Mouse (Mus musculus) kidney, postnatal 36 days (tissue): ENCODE measurements around the gene Tcte1.
A peak's percentile ranks its signal among the peaks of the same experiment; 100 is the strongest.

Source experiments
- DNase-seq, 2 experiments: peaks; one replicate each; pipeline ENCODE4 v3.0.0; 2021 to 2022; ENCODE audit warnings: mixed read lengths in 2 of 2

Tcte1 gene

DNA sequence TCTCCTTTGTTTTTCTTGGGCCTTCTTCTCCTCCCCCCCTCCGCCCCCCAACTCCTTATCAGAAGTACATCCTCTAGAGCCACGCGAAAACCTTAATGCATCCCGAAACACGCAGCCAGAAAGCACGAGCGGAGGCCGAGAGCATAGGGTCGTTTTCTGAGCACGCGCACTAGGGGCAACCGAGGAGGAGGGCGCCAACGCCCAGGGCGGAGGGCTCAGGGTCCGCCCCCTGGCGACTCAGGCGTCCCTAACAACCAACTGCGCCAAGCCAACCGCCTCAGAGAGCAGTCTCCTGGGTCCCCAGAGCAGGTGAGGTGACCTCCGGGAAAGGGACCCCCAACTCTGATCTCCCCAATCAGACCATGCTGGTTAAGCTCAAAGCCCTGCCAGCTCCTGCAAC is at the start of gene Tcte1:
TSS of gene Tcte1 (plus strand) at position 172 of the 400 bp plus-strand sequence.
- no peak for DNase-seq

DNA sequence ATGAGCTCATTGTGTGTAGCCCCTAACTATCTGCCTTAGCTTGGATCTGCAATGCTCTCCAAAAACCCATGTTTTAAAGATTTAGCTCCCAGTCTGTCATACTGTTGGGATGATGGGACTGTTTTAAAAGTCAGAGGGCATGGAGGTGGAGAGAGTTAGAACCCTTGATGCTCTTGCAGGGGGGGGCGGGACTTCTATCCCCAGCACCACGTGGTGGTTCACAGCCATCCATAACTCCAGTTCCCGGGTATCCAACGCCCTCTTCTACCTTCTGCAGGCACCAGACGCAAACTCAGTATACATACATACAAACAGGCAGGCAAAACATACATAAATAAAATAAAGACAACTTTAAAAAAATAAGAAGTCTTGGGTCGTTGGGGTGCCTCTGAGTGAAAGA is 49.6 kb upstream of the Tcte1 start:
- no peak for DNase-seq

GRCm38 (mm10) chr17:45474146-45474545 is 49.1 kb upstream of the Tcte1 start:
- DNase-seq: no peak

DNA sequence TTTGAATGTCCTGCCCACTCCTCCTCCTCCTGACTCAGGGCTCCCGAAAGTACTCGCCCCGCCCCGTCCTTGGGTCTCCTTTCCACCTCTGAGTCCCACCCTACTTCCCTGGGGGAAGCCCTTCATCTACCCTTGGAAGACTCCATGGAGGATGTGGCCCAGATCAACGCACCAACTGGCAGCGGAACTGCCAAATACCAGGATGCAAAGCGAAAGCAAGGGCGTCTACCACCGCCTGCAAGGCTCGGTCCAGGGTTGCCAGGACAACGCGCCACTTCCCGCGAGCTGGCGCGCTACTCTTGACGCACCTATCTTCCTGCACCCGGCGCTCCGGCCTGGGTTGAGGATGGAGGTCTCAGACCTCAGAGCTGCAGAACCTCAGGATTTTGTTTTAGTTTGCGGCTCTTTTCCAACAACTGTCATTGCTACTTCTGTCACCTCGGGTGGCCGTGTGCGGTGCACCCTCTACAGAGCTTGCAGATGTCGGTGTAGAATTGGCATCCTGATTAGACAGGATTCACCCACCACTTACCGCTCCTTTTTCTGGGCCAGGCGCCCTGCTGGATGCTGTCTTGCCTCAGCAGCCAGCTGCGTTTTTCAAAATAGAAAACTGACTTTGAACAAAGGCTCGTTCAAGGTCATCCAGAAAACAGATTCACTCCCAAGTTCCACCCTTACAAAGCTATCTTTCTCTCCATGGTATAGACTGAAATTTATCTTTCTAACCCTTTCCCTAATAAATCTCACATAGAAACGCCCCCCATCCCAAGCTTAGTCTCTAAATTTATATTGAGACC is 48.4 kb upstream of the Tcte1 start, which contains the start of gene Spats1:
TSS of gene Spats1 (minus strand) at position 747 of the 797 bp plus-strand sequence.
- DNase-seq: peak; percentile 46 to 70

- DNase-seq: peak; percentile 62 to 88
Measured at GRCm38 (mm10) chr17:45478234-45478825, 44.9 kb upstream of the Tcte1 start.

- peak in 1 of 2 experiments; percentile 35 for DNase-seq
Measured at GRCm38 (mm10) chr17:45480429-45480828, 42.8 kb upstream of the Tcte1 start.

DNA sequence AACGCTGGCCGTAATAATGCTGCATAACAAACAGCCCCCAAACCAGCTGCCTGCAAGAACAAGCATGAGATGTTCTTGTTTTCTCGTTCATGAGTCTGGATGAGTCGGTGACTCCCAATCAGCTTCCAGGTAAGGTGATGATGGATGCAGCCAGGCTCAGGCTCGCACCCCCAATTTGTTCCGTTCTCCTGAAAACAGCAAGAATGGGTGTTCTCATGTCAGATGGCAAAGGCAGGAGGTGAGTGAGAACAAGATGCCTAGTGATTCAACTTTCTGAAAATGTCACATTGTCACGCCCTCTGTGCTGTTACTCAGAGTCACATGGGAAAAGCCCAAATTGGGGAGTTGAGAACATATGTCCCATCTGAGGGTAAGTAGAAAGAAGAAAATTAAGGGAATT is 37.7 kb upstream of the Tcte1 start:
- DNase-seq: no peak

DNA sequence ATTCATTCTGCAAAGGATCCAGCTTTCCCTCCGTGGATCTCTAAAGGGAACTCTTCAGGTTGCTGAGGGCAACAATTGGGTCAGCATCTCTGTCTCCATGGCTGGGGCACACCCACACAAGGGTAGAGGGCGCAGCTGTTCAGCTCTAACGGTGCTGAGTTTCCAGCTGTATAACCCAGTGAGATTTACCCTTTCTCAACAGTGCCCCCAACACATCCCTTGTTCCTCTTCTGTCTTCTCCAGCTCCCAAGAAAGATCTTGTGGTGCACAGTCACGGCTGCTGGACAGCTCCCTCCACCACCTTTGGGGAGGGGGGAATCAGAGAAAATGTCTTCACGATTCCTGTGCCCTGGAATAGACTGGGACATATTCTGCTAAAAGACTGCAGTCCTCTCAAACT is 36.0 kb upstream of the Tcte1 start:
- DNase-seq: no peak

- DNase-seq: no peak
Measured at GRCm38 (mm10) chr17:45488321-45489254, 34.6 kb upstream of the Tcte1 start.

GRCm38 (mm10) chr17:45489736-45490135 is 33.5 kb upstream of the Tcte1 start:
- DNase-seq: no peak

GRCm38 (mm10) chr17:45490532-45491154 is 32.6 kb upstream of the Tcte1 start:
- no peak for DNase-seq

DNA sequence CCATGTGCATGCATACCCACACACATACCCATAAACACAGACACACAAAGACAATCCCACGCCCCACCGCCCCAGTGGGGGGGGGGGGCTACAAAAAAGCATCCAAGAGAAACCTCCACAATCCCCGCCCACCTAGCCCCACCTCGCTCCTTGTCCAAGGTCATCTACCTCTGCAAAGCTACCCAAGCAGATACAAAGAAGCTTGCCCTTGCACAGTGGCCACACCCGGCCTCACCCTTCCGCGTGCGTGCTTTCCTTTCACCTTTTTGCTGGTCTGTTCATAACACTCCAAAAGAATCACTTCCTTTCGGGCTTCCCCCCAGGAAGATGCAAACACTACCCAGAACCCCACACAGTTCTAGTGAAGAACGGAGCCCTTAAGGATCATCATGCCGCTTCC is 27.8 kb upstream of the Tcte1 start:
- DNase-seq: no peak

GRCm38 (mm10) chr17:45498397-45498796 is 24.8 kb upstream of the Tcte1 start:
- DNase-seq: no peak

- no peak for DNase-seq
Measured at GRCm38 (mm10) chr17:45499516-45499915, 23.7 kb upstream of the Tcte1 start.

DNA sequence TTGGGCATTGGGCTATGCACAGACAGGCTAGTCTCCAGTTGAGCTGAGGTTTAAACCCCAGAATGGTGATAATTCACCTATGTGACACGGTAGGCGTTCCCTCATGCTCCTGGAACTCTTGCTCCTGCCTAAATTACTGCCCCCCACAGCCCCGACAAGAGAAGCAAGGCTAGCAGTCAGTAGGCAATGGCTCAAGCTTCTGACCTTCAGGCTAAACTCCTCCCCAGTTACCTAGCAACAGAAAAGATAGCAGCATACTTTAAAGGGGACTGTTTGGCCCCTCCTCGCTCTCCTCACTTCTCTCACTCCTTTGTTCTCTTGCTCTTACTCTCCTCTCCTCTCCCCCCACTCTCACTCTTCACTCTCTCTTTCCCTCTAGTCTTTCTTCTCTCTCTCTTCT is 22.3 kb upstream of the Tcte1 start:
- no peak for DNase-seq

DNA sequence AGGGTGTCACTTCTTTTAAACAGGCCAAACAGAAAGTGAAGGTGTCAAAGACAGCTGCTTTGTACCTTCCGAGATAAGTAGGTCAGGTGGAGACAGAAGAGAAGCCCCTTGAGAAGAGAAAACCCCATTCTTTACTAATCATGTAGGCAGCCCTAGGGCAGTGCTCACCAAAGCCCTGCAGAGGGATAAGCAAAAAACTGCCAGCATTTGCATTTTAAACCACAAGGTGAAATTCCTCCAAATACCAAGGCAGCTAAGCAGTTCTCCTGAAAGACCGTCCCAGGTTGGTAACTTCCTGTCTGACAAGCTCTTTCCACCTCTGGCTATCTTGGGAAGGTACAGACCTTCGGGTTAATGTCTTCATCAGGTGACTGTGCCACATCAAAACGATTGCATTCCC is 20.9 kb upstream of the Tcte1 start:
- DNase-seq: no peak

GRCm38 (mm10) chr17:45503301-45503973 is 19.8 kb upstream of the Tcte1 start:
- DNase-seq: no peak

DNA sequence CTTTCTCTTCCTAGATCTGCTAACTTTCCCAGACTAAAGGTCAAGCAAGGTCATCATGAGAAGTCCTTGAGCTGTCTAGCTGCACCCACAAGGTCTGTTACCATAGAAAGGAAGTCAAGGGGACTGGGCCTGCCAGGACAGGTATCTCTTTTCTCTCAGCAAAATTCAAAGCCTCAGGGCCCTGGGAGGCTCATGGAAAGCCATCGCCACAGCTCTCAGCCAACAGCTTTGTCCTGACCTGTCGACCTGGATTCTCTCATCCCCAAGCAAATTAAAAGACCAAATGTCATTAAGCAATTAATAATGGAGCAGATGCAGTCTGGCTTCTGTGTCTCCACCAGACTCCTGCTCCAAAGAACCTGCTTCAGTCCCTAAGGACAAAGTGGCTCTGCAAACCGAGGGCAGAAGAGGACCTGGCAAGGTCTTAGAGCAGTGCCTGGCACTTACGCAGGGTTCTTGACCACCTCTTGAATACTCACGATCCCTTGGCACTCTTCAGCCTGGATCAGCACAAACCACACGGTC is 17.2 kb upstream of the Tcte1 start:
- DNase-seq: no peak

DNA sequence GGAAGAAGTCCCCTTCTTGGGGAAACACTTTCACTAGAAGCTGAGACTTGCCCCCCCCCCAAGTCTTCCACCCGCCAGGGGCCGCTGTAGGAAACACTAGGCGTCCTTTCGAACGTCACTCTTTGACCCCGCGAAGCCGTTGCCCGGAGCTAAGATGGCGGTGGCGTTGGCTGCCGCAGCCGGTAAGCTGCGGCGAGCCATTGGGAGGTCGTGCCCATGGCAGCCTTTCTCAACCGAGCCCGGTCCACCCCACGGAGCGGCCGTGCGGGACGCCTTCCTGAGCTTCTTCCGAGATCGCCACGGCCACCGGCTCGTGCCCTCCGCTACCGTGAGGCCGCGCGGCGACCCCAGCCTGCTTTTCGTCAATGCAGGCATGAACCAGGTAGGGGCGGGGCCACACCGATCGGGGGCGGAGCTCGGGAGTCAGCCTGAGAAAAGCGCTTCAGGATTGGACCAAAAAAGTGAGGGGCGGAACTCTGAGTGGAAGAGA is 16.5 kb upstream of the Tcte1 start, which contains the start of gene Aars2:
TSS of gene Aars2 (plus strand) at position 142 of the 490 bp plus-strand sequence.
- DNase-seq: peak; percentile 95 to 99

DNA sequence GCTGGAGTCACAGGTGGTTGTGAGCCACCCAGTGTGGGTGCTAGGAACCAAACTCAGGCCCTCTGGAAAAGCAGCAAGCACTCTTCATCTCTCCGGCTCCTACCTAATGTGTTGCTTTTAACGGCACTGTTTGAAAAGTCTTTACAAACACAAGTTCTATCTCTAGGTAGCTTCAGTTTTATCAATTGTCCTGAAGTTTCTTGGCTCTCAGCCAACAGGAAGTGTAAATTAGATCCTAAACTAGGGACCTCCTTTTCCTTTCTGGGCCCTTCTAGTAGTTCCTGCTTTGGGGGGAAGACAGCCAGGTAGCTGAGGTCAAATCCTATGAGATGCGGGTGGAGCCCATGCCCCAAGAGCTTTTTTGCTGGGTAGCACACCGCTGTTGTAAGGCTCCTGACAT is 12.4 kb upstream of the Tcte1 start:
- no peak for DNase-seq

- DNase-seq: no peak
Measured at GRCm38 (mm10) chr17:45511757-45512156, 11.5 kb upstream of the Tcte1 start.
